Mouse (Mus musculus): ENCODE data around the gene Vti1a. TPM values are rescaled to one million over a fixed set of nuclear protein-coding genes. Genes with fewer than 3 reads are reported as not detected.
A peak's percentile ranks its signal among the peaks of the same experiment; 100 is the strongest.

The Vti1a gene
- polyA plus RNA-seq, 1 experiment from 2014 or later: 12.8 TPM

- peaks cover 6% of the 10 kb centered on the region; the same call in 1 of the 2 replicates for H3K4me1 ChIP-seq (ENCODE audit: control insufficient read depth, low read depth, low read length)
- no peaks in the 10 kb centered on the region for H3K27me3 ChIP-seq (ENCODE audit: control insufficient read depth, insufficient read depth, low read depth, low read length)
- H3K27ac ChIP-seq (ENCODE audit: low read length): no peak overlapping the region
- no peak overlapping the region for H3K4me2 ChIP-seq (ENCODE audit: low read depth, low read length)
- no peaks in the 10 kb centered on the region for H3K9me3 ChIP-seq (replicated peaks; ENCODE audit: control insufficient read depth, low read length)
- H3K36me3 ChIP-seq (ENCODE audit: control insufficient read depth, insufficient read depth): no peaks in the 10 kb centered on the region
- 51% methylated on average over 4 of the region's 4 CpGs for WGBS (ENCODE audit: insufficient replicate concordance)
- no peak for ATAC-seq (ENCODE audit: low read depth)
- H3K9ac ChIP-seq (ENCODE audit: low read depth, low read length): no peak overlapping the region
- H3K4me3 ChIP-seq (ENCODE audit: low read depth, low read length): no peak overlapping the region
Observed at GRCm38 (mm10) chr19:55377465-55377864, 61.4 kb downstream of the Vti1a start.

GRCm38 (mm10) chr19:55378884-55379283 lies 62.8 kb downstream of the Vti1a start:
- WGBS (ENCODE audit: insufficient replicate concordance): 10% methylated on average over 2 of the region's 2 CpGs
- Histone ChIP-seq H3K27me3 (ENCODE audit: control insufficient read depth, insufficient read depth, low read depth, low read length) (no peaks in the 10 kb centered on the region), H3K4me2 (ENCODE audit: low read depth, low read length) (no peak overlapping the region), H3K9ac (ENCODE audit: low read depth, low read length) (no peak overlapping the region), H3K4me3 (ENCODE audit: low read depth, low read length) (no peak overlapping the region), H3K27ac (ENCODE audit: low read length) (no peak overlapping the region), H3K4me1 (ENCODE audit: control insufficient read depth, low read depth, low read length) (peaks cover 6% of the 10 kb centered on the region; the same call in 1 of the 2 replicates), H3K9me3 (replicated peaks; ENCODE audit: control insufficient read depth, low read length) (no peaks in the 10 kb centered on the region), H3K36me3 (ENCODE audit: control insufficient read depth, insufficient read depth) (no peaks in the 10 kb centered on the region)
- ATAC-seq (ENCODE audit: low read depth): no peak

- Histone ChIP-seq H3K27me3 (ENCODE audit: control insufficient read depth, insufficient read depth, low read depth, low read length) (no peaks in the 10 kb centered on the region), H3K4me2 (ENCODE audit: low read depth, low read length) (no peak overlapping the region), H3K36me3 (ENCODE audit: control insufficient read depth, insufficient read depth) (no peaks in the 10 kb centered on the region), H3K9ac (ENCODE audit: low read depth, low read length) (no peak overlapping the region), H3K4me3 (ENCODE audit: low read depth, low read length) (no peak overlapping the region), H3K27ac (ENCODE audit: low read length) (no peak overlapping the region), H3K4me1 (ENCODE audit: control insufficient read depth, low read depth, low read length) (peaks cover 6% of the 10 kb centered on the region; the same call in 1 of the 2 replicates), H3K9me3 (replicated peaks; ENCODE audit: control insufficient read depth, low read length) (no peaks in the 10 kb centered on the region)
- no peak for ATAC-seq (ENCODE audit: low read depth)
- 72% methylated on average over 12 of the region's 12 CpGs for WGBS (ENCODE audit: insufficient replicate concordance)
Observed at GRCm38 (mm10) chr19:55380764-55381163, 64.7 kb downstream of the Vti1a start.

- H3K27ac ChIP-seq (ENCODE audit: low read length): no peak overlapping the region
- no peak overlapping the region for H3K4me3 ChIP-seq (ENCODE audit: low read depth, low read length)
- no peaks in the 10 kb centered on the region for H3K9me3 ChIP-seq (replicated peaks; ENCODE audit: control insufficient read depth, low read length)
- WGBS (ENCODE audit: insufficient replicate concordance): 86% methylated on average over 7 of the region's 7 CpGs
- peaks cover 6% of the 10 kb centered on the region; the same call in 1 of the 2 replicates for H3K4me1 ChIP-seq (ENCODE audit: control insufficient read depth, low read depth, low read length)
- H3K4me2 ChIP-seq (ENCODE audit: low read depth, low read length): no peak overlapping the region
- H3K27me3 ChIP-seq (ENCODE audit: control insufficient read depth, insufficient read depth, low read depth, low read length): no peaks in the 10 kb centered on the region
- ATAC-seq (ENCODE audit: low read depth): no peak
- H3K9ac ChIP-seq (ENCODE audit: low read depth, low read length): no peak overlapping the region
- no peaks in the 10 kb centered on the region for H3K36me3 ChIP-seq (ENCODE audit: control insufficient read depth, insufficient read depth)
Observed at GRCm38 (mm10) chr19:55381343-55381742, 65.2 kb downstream of the Vti1a start.

GRCm38 (mm10) chr19:55382745-55383144 lies 66.7 kb downstream of the Vti1a start:
- no peak overlapping the region for H3K4me2 ChIP-seq (ENCODE audit: low read depth, low read length)
- peaks cover 6% of the 10 kb centered on the region; the same call in 1 of the 2 replicates for H3K4me1 ChIP-seq (ENCODE audit: control insufficient read depth, low read depth, low read length)
- ATAC-seq (ENCODE audit: low read depth): no peak
- no peak overlapping the region for H3K9ac ChIP-seq (ENCODE audit: low read depth, low read length)
- WGBS (ENCODE audit: insufficient replicate concordance): 75% methylated on average over 7 of the region's 7 CpGs
- no peak overlapping the region for H3K4me3 ChIP-seq (ENCODE audit: low read depth, low read length)
- no peaks in the 10 kb centered on the region for H3K9me3 ChIP-seq (replicated peaks; ENCODE audit: control insufficient read depth, low read length)
- H3K27me3 ChIP-seq (ENCODE audit: control insufficient read depth, insufficient read depth, low read depth, low read length): no peaks in the 10 kb centered on the region
- no peaks in the 10 kb centered on the region for H3K36me3 ChIP-seq (ENCODE audit: control insufficient read depth, insufficient read depth)
- no peak overlapping the region for H3K27ac ChIP-seq (ENCODE audit: low read length)

- ATAC-seq (ENCODE audit: low read depth): peak; percentile 47; the same call in 1 of the 2 replicates
Observed at GRCm38 (mm10) chr19:55384634-55385033, 68.5 kb downstream of the Vti1a start.

GRCm38 (mm10) chr19:55389019-55389418 lies 72.9 kb downstream of the Vti1a start:
- WGBS (ENCODE audit: insufficient replicate concordance): 79% methylated on average over 10 of the region's 10 CpGs
- Histone ChIP-seq H3K36me3 (ENCODE audit: control insufficient read depth, insufficient read depth) (no peaks in the 10 kb centered on the region), H3K4me3 (ENCODE audit: low read depth, low read length) (no peak overlapping the region), H3K27me3 (ENCODE audit: control insufficient read depth, insufficient read depth, low read depth, low read length) (no peaks in the 10 kb centered on the region), H3K9ac (ENCODE audit: low read depth, low read length) (no peak overlapping the region), H3K9me3 (replicated peaks; ENCODE audit: control insufficient read depth, low read length) (no peaks in the 10 kb centered on the region), H3K27ac (ENCODE audit: low read length) (no peak overlapping the region), H3K4me1 (ENCODE audit: control insufficient read depth, low read depth, low read length) (no peaks in the 10 kb centered on the region), H3K4me2 (ENCODE audit: low read depth, low read length) (no peak overlapping the region)
- no peak for ATAC-seq (ENCODE audit: low read depth)

More at GRCm38 (mm10) chr19:55384634-55385033, 68.5 kb downstream of the Vti1a start:
- no peaks in the 10 kb centered on the region for H3K4me1 ChIP-seq (ENCODE audit: control insufficient read depth, low read depth, low read length)
- H3K9me3 ChIP-seq (replicated peaks; ENCODE audit: control insufficient read depth, low read length): no peaks in the 10 kb centered on the region
- no peak overlapping the region for H3K27ac ChIP-seq (ENCODE audit: low read length)
- no peaks in the 10 kb centered on the region for H3K36me3 ChIP-seq (ENCODE audit: control insufficient read depth, insufficient read depth)
- WGBS (ENCODE audit: insufficient replicate concordance): 72% methylated on average over 15 of the region's 15 CpGs
- H3K4me2 ChIP-seq (ENCODE audit: low read depth, low read length): no peak overlapping the region
- H3K27me3 ChIP-seq (ENCODE audit: control insufficient read depth, insufficient read depth, low read depth, low read length): no peaks in the 10 kb centered on the region
- no peak overlapping the region for H3K4me3 ChIP-seq (ENCODE audit: low read depth, low read length)
- H3K9ac ChIP-seq (ENCODE audit: low read depth, low read length): no peak overlapping the region

GRCm38 (mm10) chr19:55390323-55390722 lies 74.2 kb downstream of the Vti1a start:
- WGBS (ENCODE audit: insufficient replicate concordance): 76% methylated on average over 11 of the region's 11 CpGs

GRCm38 (mm10) chr19:55401638-55402037 lies 85.5 kb downstream of the Vti1a start:
- Histone ChIP-seq H3K27me3 (ENCODE audit: control insufficient read depth, insufficient read depth, low read depth, low read length) (no peaks in the 10 kb centered on the region), H3K9me3 (replicated peaks; ENCODE audit: control insufficient read depth, low read length) (no peaks in the 10 kb centered on the region), H3K36me3 (ENCODE audit: control insufficient read depth, insufficient read depth) (no peaks in the 10 kb centered on the region), H3K4me1 (ENCODE audit: control insufficient read depth, low read depth, low read length) (no peaks in the 10 kb centered on the region), H3K9ac (ENCODE audit: low read depth, low read length) (no peak overlapping the region), H3K27ac (ENCODE audit: low read length) (no peak overlapping the region), H3K4me3 (ENCODE audit: low read depth, low read length) (no peak overlapping the region), H3K4me2 (ENCODE audit: low read depth, low read length) (no peak overlapping the region)
- no peak for ATAC-seq (ENCODE audit: low read depth)
- WGBS (ENCODE audit: insufficient replicate concordance): 74% methylated on average over 11 of the region's 11 CpGs

More at GRCm38 (mm10) chr19:55390323-55390722, 74.2 kb downstream of the Vti1a start:
- Histone ChIP-seq H3K27ac (ENCODE audit: low read length) (no peak overlapping the region), H3K9me3 (replicated peaks; ENCODE audit: control insufficient read depth, low read length) (no peaks in the 10 kb centered on the region), H3K4me3 (ENCODE audit: low read depth, low read length) (no peak overlapping the region), H3K36me3 (ENCODE audit: control insufficient read depth, insufficient read depth) (no peaks in the 10 kb centered on the region), H3K4me1 (ENCODE audit: control insufficient read depth, low read depth, low read length) (no peaks in the 10 kb centered on the region), H3K27me3 (ENCODE audit: control insufficient read depth, insufficient read depth, low read depth, low read length) (no peaks in the 10 kb centered on the region), H3K9ac (ENCODE audit: low read depth, low read length) (no peak overlapping the region), H3K4me2 (ENCODE audit: low read depth, low read length) (no peak overlapping the region)
- ATAC-seq (ENCODE audit: low read depth): no peak
